Mouse (Mus musculus) cortical plate, adult 2 months (tissue): Measurements from ENCODE around the gene Tyms. TPM values are rescaled to one million over a fixed set of nuclear protein-coding genes. Genes with fewer than 3 reads are reported as not detected.

Experiments
- H3K27ac ChIP-seq: fragments of 200-500 bp; 2 replicates; pipeline ENCODE4 v1.5.1; 2012; ENCODE audit warnings: low read length, control low read depth, inconsistent platforms; ENCODE audit not compliant: insufficient read depth
- H3K4me1 ChIP-seq: fragments of 200-500 bp; 2 replicates; pipeline ENCODE4 v1.6.1; 2011; ENCODE audit warnings: low read length; ENCODE audit not compliant: control insufficient read depth, insufficient read depth
- H3K4me3 ChIP-seq: fragments of 200-500 bp; 2 replicates; pipeline ENCODE4 v1.5.1; 2011; ENCODE audit warnings: mild to moderate bottlenecking, low read length, control low read depth; ENCODE audit not compliant: insufficient read depth
- CTCF ChIP-seq: fragments of 200-500 bp; IDR thresholded peaks from 2 replicates; pipeline ENCODE4 v1.5.1; 2011; ENCODE audit warnings: mild to moderate bottlenecking, control low read depth, low read length; ENCODE audit not compliant: insufficient read depth; ENCODE audit errors: extremely low read depth
- POLR2A ChIP-seq: fragments of 200-500 bp; IDR thresholded peaks from 2 replicates; pipeline ENCODE4 v1.6.1; 2011; ENCODE audit warnings: mild to moderate bottlenecking, low read length, control low read depth; ENCODE audit not compliant: insufficient read depth; ENCODE audit errors: extremely low read depth
- polyA plus RNA-seq: library from polyadenylated mRNA; depleted of rRNA; stranded (reverse); fragments of >200 nt; gene quantifications from 2 replicates; pipeline ENCODE4 v1.2.3, GENCODE M21; 2012

The Tyms gene
- polyA plus RNA-seq, 1 experiment, result 4.0 TPM

GRCm38 (mm10) chr5:30111771-30112170, 38.4 kb upstream of the Tyms start:
- no peak overlapping the region for H3K27ac ChIP-seq
- no peak for TF ChIP-seq POLR2A
- TF ChIP-seq CTCF, result no peak

GRCm38 (mm10) chr5:30111126-30111525, 37.7 kb upstream of the Tyms start:
- Histone ChIP-seq H3K4me1 (no peaks in the 10 kb centered on the region), H3K4me3 (no peak overlapping the region), H3K27ac (no peak overlapping the region)
- TF ChIP-seq CTCF (no peak), POLR2A (no peak)

More at GRCm38 (mm10) chr5:30111771-30112170, 38.4 kb upstream of the Tyms start:
- Histone ChIP-seq H3K4me3 (no peak overlapping the region), H3K4me1 (no peaks in the 10 kb centered on the region)

- Histone ChIP-seq H3K4me1 (no peaks in the 10 kb centered on the region), H3K4me3 (no peak overlapping the region), H3K27ac (no peak overlapping the region)
- TF ChIP-seq POLR2A, result no peak
- no peak for TF ChIP-seq CTCF
Measured at GRCm38 (mm10) chr5:30110371-30111060, 37.1 kb upstream of the Tyms start.

DNA sequence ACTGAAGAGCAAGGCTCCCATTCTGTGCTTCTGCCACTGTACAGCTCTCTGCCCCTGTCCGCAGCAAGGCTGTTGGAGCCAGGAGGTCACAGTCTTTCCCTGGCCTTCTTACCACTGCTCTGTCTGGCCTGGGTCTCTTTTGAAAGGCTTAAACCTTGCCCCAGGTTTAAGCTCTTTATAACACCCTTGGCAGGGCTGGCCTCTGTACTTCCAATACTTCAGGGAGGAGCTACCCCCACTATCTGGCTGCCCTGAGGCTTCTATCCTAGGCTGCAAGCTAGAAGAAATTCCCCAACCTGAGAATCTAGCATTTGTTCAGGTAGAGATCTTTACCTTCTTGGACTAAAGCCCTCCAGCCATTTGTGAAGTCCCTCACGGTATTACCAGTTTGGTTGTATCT, 36.5 kb upstream of the Tyms start:
- TF ChIP-seq POLR2A (no peak), CTCF (no peak)

GRCm38 (mm10) chr5:30108233-30108632, 34.8 kb upstream of the Tyms start:
- no peaks in the 10 kb centered on the region for H3K4me1 ChIP-seq
- no peak for TF ChIP-seq CTCF

More for the DNA sequence above, 36.5 kb upstream of the Tyms start:
- Histone ChIP-seq H3K4me3 (no peak overlapping the region), H3K4me1 (no peaks in the 10 kb centered on the region), H3K27ac (no peak overlapping the region)

DNA sequence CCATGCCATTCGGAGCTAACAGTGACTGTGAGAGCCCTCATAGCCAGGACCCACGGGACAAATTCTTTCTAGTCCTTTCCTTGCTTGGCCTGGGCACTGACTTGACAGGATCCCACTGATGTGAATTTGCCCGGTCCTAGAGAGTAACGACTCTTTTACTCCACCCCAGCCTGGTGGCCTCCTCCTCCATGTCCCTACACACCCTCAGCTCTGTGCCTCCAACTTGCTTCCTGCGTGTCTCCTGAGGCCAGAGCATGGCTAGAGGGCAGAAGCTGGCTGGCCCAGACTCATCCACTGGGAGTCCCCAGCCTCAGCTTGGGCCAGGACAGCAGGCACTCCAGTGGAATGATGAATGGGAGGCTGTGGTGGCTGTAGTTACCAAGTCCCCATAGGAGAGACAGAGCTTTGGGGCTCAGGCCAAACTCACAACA, 34.2 kb upstream of the Tyms start:
- Histone ChIP-seq H3K27ac (no peak overlapping the region), H3K4me1 (no peaks in the 10 kb centered on the region), H3K4me3 (no peak overlapping the region)
- no peak for TF ChIP-seq CTCF
- TF ChIP-seq POLR2A, result no peak

More at GRCm38 (mm10) chr5:30108233-30108632, 34.8 kb upstream of the Tyms start:
- no peak overlapping the region for H3K27ac ChIP-seq
- H3K4me3 ChIP-seq, result no peak overlapping the region

- no peaks in the 10 kb centered on the region for H3K4me1 ChIP-seq
Measured at GRCm38 (mm10) chr5:30107186-30107585, 33.8 kb upstream of the Tyms start.

GRCm38 (mm10) chr5:30106756-30107155, 33.3 kb upstream of the Tyms start:
- no peak overlapping the region; the same call in 1 of the 2 replicates for H3K4me3 ChIP-seq

More at GRCm38 (mm10) chr5:30107186-30107585, 33.8 kb upstream of the Tyms start:
- H3K4me3 ChIP-seq, result no peak overlapping the region
- TF ChIP-seq CTCF, result no peak
- TF ChIP-seq POLR2A, result no peak
- no peak overlapping the region for H3K27ac ChIP-seq

DNA sequence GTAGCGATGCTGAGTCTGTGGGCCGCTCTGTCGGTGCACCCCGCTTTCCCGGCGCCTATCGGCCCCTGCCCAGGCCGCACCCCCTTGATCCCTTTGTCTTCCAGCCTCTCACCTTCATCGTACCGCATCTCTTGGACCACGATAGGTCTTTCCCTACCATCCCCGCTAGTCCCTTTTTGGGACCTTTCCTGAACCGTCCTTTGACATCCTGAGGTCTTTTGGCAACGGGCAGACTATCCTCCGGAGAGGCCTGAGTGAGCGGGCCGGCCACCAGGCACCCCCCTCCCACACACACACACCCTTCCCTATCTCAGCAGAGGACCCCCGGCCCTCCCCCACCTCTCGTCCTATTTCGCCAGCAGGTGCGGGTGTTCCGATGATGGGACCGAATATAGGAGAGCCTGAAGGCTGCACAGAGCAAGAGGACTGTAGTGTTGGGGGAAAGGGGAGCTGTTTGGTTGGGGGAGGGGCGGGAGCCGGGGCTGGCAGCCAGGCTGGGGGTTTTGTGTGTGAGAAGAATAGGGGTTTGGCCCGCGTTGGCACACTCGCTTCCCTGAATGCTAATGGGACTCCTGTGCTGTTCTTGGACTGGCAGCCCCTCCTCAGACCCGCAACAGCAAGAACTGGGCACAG, 32.4 kb upstream of the Tyms start, which contains the start of gene 3110082J24Rik:
Gene 3110082J24Rik (minus strand): TSS at position 419 of the 633 bp plus-strand sequence.
- H3K27ac ChIP-seq, result no peak within 1 kb of the TSS
- H3K4me3 ChIP-seq, result peak within 1 kb of the TSS; percentile 14
- H3K4me1 ChIP-seq, result no peaks in the 10 kb centered on the region
- 0 out of 2 replicates have a peak, but pooled peaks have one; percentile 4 for TF ChIP-seq POLR2A
- no peak for TF ChIP-seq CTCF

More at GRCm38 (mm10) chr5:30106756-30107155, 33.3 kb upstream of the Tyms start:
- no peaks in the 10 kb centered on the region for H3K4me1 ChIP-seq
- no peak overlapping the region for H3K27ac ChIP-seq
- TF ChIP-seq CTCF (no peak), POLR2A (no peak)
